Mouse (Mus musculus) spleen, adult 2 months (tissue): Measurements from ENCODE around the gene Prss21.

Source experiments
- CTCF ChIP-seq: fragments of 200-500 bp; IDR thresholded peaks from 2 replicates; pipeline ENCODE4 v1.5.1; 2011; ENCODE audit warnings: mild to moderate bottlenecking, inconsistent platforms; ENCODE audit not compliant: insufficient read depth, insufficient read length, insufficient replicate concordance; ENCODE audit errors: extremely low read depth
- POLR2A ChIP-seq: fragments of 200-500 bp; IDR thresholded peaks from 2 replicates; pipeline ENCODE4 v1.6.1; 2011; ENCODE audit warnings: low read depth, low read length, inconsistent platforms

DNA sequence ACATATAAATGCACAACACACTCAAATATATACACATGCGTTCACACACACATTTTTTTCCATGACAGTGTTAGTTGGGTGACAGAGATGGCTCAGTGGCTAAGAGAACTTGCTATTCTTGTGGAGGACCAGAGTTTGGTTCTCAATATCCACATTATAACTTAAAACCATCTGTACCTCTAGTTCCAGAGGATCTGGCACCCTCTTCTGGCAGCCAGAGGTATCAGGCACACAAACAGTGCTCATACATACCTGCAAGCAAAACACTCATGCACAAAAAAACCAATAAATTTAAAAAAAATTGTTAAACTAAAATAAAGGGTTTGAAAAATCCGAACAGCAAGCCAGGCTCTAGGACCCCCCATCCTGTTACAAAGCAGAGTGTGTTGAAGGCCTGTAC, 17.8 kb upstream of the Prss21 start:
- TF ChIP-seq POLR2A (no peak), CTCF (no peak)
